Mouse (Mus musculus) fat pad, adult 2 months (tissue): ENCODE data around the gene Znrf4.
"Not testable (repeated sequence)": the region's sequence is repeated elsewhere in the genome, so short reads cannot be mapped to it uniquely, and the experiment has no call there.

Experiments used
- DNase-seq: peaks from one replicate; pipeline ENCODE4 v3.0.0-alpha.2; 2011; ENCODE audit warnings: low read depth, low spot score; ENCODE audit errors: extremely low read depth

Gene Znrf4

DNA sequence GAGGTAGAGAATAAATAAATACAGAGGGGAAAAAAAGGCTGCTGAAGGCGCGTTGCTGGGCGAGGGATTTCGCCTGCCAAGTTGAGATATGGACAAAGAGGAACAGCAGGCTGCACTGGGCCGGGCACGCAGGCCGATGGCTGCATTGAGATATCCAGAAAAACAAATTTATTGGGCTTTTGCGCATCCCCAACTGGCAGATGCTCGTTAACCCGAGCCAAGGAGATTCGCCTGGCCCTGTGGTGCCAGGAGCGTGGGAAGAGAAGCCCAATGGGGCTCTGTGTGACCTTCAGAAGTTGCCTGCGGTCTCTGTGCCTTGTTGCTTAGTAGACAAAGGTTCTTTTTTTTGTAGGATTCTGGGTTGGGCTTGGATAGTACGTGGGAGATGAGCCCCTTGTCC lies 24.0 kb upstream of the Znrf4 start:
- no peak for DNase-seq

- DNase-seq: no peak
Observed at GRCm38 (mm10) chr17:56524943-56525342, 12.7 kb upstream of the Znrf4 start.

- DNase-seq: peak; percentile 25
Observed at GRCm38 (mm10) chr17:56522744-56523143, 10.5 kb upstream of the Znrf4 start.

GRCm38 (mm10) chr17:56515690-56516410 lies 3.6 kb upstream of the Znrf4 start:
- no peak for DNase-seq

DNA sequence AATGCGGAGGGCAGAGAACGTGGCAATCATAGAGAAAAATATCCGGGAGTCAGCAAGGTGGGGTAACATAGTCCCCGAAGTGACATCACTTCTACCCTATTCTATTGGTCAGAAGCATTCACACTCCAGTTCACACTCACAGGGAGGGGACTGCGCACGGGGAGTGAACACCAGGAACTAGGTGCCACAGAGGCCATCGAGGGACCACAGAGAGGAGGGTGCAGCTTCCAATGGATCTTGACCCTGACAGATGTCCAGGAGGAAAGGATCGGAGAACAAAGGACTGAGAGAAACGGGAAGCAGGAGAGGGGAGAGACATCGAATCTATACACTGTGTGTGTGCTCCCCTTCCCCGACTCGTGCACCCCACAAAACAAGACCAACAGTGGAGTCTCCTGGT lies 2.7 kb upstream of the Znrf4 start:
- DNase-seq: no peak

DNA sequence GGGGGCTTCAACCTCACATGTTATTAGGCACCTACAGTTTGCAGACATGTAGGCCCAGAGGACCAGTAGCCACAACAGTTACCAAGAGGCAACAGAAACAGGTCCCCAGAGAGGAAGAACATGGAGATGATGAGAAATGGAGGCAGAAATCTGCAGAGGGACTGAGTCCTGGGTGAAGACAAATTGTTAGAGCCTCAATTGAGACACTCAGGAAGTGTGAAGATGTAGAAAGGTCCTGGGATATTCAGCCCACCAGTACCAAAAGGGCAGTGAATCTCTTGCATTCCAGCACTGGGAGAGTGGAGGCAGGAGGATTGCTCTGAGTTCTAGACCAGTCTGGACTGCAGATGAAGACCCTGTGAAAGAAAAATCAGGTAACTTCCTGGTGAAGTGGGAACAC lies 2.1 kb upstream of the Znrf4 start:
- no peak for DNase-seq

DNA sequence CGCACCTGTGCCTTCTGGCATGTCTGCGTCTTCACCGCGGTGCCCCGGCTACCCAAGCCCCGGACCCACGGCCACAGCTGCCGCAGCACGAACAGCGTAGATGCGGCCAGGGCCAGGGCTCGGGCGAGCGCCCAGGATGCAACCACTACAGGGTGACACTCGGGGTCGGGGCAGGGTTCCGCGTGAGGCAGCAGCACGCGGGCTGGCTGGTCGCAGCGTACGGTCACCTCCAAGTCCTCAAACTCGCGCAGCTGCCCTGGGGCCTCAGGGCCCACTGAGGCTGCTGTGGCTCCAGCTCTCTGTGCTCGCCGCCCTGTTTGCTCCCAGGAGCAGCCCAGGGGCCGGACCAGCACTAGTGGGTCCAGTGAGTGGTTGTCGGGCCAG lies 532 bp downstream of the Znrf4 start:
- DNase-seq: no peak

DNA sequence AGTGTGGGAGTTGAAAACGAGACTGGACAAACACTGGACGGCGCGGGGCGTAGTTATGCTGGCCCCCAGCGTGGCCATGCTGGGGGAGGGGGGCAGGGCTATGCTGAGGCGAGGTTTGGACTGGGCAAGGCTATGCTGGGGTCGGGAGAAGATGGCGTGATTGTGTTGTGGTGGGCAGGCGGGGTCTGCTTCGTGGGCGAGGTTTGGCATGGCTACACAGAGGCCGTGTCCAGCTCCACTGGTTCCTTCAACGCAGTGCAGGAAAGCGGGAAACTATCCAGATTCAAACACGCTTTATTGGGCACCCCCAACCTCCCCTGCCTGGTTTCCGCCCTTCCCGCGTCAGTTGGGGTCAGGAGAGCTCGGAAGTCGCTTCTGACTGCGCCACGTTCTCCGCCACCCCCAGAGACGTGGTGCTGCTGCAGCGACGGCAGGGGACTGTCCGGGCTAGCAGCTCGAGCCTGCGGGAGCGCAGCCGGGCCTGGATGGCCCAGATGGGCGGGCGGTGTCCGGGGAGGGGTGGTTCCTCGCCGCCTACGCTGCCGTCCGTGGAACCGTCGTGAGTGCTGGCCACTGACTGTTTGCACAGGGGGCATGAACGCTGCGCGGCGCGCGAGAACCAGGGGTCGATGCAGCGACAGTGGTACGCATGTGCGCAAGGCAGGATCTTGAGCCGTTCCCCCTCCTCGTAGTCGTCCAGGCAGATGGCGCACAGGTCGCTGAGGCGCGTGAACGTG lies 1.1 kb downstream of the Znrf4 start:
- no peak for DNase-seq

GRCm38 (mm10) chr17:56510473-56510969 lies 1.7 kb downstream of the Znrf4 start:
- DNase-seq: no peak

GRCm38 (mm10) chr17:56509707-56510472 lies 2.3 kb downstream of the Znrf4 start:
- DNase-seq: no peak

DNA sequence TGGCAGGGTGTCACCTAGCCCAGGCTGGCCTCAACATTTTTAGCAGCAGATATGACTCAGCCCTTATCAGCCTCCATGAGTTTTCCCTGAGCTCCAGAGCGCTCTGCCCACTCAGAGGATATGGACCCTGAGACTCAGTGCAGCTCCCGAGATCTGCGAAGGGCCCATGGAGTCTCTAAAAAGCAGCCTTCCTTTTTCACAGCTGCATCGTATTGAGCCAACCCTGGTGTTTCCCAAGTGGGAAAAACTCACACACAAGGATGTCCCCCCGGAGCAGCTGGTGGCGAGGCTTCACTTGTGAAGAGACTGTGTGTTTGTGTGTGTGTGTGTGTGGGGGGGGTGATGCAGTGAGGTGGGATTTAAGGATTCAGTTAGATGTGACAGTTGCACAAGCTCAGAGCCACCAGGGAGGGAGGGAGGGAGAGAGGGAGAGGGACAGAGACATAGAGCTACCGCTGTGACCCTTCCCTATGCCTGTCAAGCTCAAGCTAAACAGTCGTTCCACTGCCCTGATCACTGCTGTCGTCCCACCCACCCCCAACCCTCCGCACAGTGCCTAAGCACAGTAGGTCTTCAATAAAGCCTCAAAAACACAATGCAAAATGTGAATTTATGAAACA lies 3.1 kb downstream of the Znrf4 start:
- no peak for DNase-seq

DNA sequence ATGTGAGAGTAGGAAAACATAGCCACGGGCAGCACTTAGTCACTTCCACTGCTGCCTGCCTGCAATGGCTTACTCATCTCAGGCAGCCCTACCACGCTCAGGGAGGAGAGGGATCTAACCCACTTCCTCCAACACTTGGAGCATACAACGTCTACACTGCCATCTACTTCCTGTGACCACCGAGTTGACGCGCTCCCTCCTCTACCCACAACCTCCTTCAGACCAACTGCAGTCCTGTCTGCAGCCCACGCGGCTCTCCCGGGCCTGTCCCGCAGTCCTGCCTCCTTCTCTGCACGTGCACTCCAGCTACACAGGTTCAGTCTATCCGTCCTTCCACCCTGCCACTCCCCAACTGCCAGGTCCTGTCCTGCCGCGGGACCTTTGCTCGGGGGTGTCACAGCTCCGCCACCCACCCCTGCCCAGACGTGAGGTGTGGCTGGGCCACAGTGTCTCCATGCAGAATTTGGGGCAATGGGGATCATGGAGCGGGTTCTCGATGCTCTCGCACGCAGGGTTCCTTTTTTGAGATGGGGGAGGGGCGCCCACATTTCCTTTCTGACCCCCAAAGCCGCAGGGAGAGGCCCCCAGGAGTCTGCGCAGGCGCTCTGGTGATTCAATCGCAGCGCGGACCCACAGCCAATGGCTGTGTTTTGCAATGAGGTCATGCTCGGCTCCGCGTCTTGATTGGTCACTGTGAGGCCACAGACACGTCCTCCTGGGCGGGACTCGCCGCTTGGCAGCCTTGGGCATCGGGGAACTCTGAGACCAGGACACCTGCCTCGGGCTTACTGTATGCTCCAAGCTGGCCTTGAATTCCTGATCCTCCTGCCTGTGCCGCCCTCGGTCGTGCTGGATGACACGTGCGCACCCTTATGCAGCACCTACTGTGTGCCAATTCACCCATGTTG lies 4.8 kb downstream of the Znrf4 start:
- peak; percentile 61 for DNase-seq

DNA sequence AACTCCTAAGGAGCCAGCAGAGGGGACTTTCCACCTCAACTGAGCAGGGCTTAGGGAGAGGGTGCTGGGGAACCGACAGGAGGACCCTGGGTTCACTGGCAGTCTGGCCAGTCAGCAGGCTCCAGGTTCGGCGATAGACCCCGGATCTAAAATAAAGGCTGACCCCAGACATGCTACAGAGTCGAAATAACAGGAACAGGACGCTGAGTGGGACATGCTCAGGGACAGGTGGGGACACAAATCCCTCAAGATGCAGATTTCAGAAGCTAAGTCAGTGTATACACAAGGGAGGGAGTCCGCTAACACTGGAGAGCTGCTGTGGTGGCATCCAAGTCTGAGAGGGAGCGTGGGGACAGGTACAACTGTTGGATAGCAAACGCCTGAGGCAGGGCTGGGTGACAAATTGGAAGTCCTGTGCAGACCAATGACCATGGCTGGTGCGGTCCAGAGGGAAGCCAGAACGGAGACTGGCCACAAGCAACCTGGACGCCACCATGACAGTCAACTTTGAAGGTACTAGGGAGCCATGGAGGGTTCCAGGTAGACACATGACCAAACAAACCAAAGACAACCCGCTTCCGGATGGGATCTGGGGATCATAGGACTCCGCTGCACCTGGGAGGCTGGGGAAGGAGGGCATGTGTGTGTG lies 5.7 kb downstream of the Znrf4 start:
- no peak for DNase-seq

GRCm38 (mm10) chr17:56505401-56505800 lies 6.8 kb downstream of the Znrf4 start:
- no peak for DNase-seq

GRCm38 (mm10) chr17:56502526-56502925 lies 9.7 kb downstream of the Znrf4 start:
- DNase-seq: no peak

GRCm38 (mm10) chr17:56501635-56502400 lies 10.4 kb downstream of the Znrf4 start:
- not testable (repeated sequence) for DNase-seq

DNA sequence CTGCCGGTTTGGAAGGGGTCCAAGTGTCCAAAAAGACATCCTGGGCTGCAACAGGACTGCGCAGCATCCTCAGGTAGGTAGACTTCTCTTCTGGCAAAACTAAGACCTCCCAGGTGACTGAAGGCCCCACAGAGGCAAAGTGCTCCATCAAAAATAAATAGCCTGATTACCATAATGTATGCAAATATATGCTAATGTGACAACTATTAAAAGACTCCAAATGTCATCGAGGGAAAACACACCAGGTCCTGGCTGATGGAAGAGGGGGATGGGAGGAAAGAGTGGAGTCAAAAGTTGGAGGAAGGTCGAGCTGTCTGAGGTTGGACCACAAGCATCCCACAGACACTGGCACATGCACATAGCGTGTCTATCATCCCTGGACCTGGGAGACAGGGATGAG lies 13.0 kb downstream of the Znrf4 start:
- no peak for DNase-seq

GRCm38 (mm10) chr17:56494480-56494879 lies 17.8 kb downstream of the Znrf4 start:
- DNase-seq: no peak

- no peak for DNase-seq
Observed at GRCm38 (mm10) chr17:56493841-56494240, 18.4 kb downstream of the Znrf4 start.
